Mouse (Mus musculus) spleen, adult 2 months (tissue): ENCODE results near the gene Alox12b.

Experiments used
- CTCF ChIP-seq: fragments of 200-500 bp; IDR thresholded peaks from 2 replicates; pipeline ENCODE4 v1.5.1; 2011; ENCODE audit warnings: mild to moderate bottlenecking, inconsistent platforms; ENCODE audit not compliant: insufficient read depth, insufficient read length, insufficient replicate concordance; ENCODE audit errors: extremely low read depth
- POLR2A ChIP-seq: fragments of 200-500 bp; IDR thresholded peaks from 2 replicates; pipeline ENCODE4 v1.6.1; 2011; ENCODE audit warnings: low read depth, low read length, inconsistent platforms

DNA sequence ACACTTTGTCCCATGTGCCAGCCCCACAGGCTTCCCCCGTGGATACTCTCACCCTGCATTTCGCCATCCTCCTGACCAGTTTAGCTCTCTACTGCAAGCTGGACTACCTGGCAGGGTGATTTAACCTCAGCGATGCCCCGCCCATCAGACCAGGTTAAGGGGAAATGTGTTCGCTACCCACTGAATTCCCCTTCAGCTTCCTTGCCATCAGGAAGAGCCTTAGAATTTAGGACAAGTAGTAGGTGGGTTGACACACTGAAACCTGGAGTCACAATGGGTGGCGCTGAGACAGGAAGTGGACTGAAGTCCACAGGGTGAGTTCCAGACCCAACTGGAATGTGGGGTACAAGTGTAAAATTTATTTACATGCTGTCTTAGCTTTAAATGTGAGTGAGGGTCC lies 41.0 kb downstream of the Alox12b start, which contains the start of gene Alox8:
- TF ChIP-seq POLR2A (no peak), CTCF (no peak)
